Mouse (Mus musculus) cortical plate, adult 2 months (tissue): ENCODE results near the gene Gm21904.
"Not testable (repeated sequence)": the region's sequence is repeated elsewhere in the genome, so short reads cannot be mapped to it uniquely, and the experiment has no call there.

Experiments used
- CTCF ChIP-seq: fragments of 200-500 bp; IDR thresholded peaks from 2 replicates; pipeline ENCODE4 v1.5.1; 2011; ENCODE audit warnings: mild to moderate bottlenecking, control low read depth, low read length; ENCODE audit not compliant: insufficient read depth; ENCODE audit errors: extremely low read depth
- POLR2A ChIP-seq: fragments of 200-500 bp; IDR thresholded peaks from 2 replicates; pipeline ENCODE4 v1.6.1; 2011; ENCODE audit warnings: mild to moderate bottlenecking, low read length, control low read depth; ENCODE audit not compliant: insufficient read depth; ENCODE audit errors: extremely low read depth

GRCm38 (mm10) chrY:17874441-17874840 lies 28.4 kb upstream of the Gm21904 start, which contains the start of the genes Gm20772 and Gm20831:
- TF ChIP-seq POLR2A, CTCF: not testable (repeated sequence)
